Mouse (Mus musculus): ENCODE measurements around the gene Cnksr3.

GRCm38 (mm10) chr10:7140282-7140681 lies 71.8 kb downstream of the Cnksr3 start:
- TF ChIP-seq CTCF (IDR thresholded peaks at IDR 0.05; ENCODE audit: control insufficient read depth, insufficient read depth, insufficient replicate concordance, low read depth, low read length) = no peak
- TF ChIP-seq POLR2A (IDR thresholded peaks at IDR 0.05; ENCODE audit: control insufficient read depth, low read depth, low read length) = no peak
